Mouse (Mus musculus) kidney, adult 9 months (tissue): ENCODE measurements around the gene Klb.
A peak's percentile ranks its signal among the peaks of the same experiment; 100 is the strongest.

Source experiments
- DNase-seq: peaks from one replicate; pipeline ENCODE4 v3.0.0; 2022

The Klb gene

DNA sequence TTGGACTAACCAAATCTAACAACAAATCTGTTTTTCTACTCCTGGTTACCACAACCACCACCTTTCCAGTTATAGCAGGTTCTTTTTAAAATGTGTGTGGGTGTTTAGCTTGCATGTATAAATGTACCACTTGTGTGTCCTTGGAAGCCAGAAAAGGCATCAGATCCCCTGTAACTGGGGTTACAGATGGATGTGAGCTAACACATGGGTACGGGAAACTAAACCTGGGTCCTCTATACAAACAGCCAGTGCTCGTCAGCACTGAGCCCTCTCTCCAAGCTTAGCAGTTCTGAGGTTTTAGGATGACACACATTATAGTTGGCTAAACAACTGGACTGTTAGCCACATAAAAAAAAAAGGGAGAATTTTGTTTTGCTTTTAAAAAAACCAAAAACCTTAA, 37.6 kb downstream of the Klb start:
- DNase-seq, result no peak

DNA sequence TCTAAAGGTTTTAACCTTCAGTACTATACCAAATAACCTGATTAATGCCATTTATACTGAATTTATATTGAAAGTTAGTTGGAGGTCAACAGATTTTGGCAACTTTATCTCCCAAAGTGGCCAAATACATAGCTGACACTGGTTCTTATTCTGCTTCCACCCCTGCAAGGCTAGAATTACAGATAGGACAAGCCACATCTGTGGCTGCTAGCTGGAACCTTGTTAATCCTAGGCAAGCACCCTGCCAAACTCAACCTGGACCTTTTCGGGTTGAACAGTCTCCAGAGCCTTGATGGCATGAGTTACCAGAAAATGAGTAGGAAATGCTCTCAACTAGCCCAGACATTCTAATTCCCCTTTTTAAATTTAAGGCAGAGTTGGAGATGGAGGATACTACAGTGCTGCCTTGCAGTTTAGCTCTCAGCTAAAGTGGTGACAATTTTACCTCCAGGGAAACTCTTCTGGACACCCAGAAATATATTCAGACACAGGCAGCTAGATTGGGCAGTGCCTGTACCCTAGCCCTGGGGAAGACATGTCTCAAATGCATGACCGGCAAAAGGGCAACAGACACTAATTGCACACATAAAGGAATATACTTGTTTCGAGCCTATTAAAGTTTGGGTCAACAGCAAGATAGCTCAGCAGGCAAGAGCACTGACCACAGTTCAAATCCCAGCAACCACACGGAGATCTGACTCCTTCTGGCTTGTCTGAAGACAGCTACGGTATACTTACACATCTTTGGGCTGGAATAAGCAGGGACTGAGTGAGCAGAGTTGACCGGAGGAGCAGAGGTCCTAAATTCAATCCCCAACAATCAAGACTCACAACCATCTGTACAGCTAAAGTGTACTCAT, 39.1 kb downstream of the Klb start:
- no peak for DNase-seq

DNA sequence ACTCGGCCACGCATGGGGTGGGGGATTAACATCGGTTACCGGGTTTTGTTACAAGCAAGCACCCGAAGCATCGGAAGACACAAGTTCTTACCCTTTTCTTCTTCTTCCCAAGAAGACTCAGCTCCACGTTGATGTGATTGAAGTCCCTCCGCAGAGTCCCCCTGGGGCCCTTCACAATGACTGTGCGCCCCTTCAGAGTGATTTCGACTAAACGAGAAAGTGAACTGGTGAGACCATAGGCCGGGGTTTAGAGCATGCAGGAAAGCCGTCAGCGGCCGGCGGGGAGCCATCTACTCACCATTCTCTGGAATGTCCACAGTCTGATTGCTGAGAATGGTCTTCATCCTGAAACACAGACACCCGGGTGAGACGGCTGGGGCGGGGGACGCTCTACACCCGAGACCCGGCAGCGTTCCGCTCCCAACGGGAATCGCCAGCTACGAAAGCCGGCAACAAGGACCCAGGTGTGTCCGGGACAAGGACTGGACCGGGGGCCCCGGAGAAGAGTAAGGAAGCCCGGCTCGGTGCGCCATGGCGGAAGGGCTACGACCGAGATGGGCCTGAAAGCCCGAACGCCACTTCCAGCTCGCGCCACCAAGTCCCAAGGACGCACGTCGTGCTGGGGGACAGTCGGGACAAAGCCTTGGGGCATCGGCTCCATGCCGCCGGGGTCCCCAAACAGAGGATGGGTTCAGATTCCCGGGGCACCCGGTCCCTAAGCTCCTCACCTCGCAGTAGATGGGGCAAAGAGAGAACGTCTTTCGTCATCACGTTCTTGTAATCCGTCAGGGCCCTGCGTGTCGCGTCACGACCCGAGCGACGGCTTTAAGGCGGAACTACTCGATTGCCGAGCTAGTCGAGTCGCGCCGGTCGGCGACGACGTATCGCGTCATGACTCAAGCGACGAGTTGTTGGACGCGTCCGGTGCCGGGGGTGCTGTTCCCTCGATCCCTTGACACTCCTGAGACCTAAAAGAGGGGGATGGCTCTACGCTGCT, 42.8 kb downstream of the Klb start, which contains the start of the genes Rpl9 and Lias:
Gene Rpl9 (minus strand): TSS at position 797 of the 997 bp plus-strand sequence.
Gene Lias (plus strand): TSS at position 850 of the 997 bp plus-strand sequence.
- peak; percentile 98 for DNase-seq

DNA sequence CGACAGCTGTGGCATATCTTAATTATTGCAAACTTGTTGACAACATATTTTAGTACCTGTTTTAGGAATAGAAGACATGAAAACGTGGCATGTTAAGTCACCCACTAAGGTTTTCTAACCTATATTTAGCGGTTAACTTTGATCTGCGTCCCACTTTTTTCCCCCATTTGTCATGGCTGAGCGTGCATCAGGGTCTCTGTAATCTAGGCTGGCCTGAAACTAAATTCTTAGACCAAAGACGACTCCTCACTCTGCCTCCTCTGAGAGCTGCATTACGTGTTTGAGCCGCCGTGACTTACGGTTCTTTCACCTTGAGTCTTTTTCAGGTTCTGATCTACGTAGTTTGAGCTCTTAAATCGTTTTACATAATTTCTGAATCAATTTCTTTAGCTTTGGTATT, 43.6 kb downstream of the Klb start:
- no peak for DNase-seq

DNA sequence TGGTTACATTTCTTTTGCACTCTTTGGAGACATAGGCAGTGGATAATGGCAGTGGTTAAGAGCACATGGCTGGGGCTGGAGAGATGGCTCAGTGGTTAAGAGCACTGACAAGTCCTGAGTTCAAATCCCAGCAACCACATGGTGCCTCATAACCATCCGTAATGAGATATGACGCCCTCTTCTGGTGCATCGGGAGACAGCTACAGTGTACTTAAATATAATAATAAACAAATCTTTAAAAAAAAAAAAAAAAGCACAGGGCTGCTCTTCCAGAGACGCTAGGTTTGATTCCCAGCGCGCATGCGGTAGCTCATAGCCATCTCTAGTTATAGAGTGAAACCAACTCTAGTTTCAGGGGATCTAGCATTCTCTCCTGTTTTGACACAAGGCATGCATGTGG, 46.3 kb downstream of the Klb start:
- DNase-seq, result no peak

DNA sequence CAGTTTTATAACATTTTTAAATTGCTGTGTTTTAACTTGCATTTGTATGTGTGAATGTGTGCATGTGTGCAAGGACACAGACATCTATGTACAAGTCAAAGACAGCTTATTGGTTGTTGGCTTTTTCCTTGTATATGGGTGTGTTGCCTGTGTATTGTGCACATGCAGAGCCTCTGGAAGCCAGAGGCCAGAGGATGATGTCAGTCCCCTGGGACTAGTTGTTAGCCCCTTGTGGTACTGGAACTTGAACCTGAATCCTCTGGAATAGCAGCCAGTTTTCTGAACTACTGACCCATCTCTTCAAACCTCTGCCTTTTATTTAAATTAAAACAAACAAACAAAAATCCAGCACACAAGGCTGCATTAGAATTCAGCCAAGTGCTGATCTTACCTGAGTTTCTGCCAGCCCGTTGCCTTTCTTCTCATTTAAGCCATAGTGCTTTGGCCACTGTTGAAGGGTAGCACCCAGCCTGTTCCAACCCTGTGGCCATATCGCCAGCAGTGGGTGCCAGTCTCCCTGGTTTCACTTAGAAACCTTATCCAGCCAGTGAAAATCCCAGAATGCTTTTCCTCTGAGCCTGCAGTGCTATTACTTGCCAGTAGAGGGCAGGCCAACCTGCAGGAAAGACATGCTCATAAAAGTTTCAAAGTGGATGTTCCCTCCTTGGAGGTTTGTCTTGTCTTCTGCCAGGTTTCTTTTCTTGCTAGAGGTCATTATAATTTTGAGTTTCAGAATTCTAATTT, 53.3 kb downstream of the Klb start:
- peak; percentile 94 for DNase-seq

DNA sequence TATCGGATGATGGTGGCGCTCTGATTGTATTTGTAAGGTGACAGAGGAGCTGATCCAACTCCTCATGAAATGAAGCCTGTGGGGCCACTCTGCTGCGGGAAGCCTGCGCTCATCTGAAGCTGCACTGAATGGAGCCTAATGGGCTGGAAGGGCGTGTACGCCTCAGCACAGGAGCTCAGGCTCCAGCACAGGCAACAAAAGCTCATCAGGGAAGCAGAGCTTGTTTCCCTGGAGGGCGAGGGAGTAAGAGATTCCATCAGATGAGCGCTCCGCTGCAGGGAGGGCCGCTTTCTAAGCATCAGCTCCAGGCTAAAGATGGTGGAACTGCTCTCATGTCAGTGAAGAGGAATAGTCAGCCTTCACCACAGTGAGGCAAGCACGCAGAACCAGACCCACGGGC, 59.9 kb downstream of the Klb start:
- DNase-seq, result no peak

DNA sequence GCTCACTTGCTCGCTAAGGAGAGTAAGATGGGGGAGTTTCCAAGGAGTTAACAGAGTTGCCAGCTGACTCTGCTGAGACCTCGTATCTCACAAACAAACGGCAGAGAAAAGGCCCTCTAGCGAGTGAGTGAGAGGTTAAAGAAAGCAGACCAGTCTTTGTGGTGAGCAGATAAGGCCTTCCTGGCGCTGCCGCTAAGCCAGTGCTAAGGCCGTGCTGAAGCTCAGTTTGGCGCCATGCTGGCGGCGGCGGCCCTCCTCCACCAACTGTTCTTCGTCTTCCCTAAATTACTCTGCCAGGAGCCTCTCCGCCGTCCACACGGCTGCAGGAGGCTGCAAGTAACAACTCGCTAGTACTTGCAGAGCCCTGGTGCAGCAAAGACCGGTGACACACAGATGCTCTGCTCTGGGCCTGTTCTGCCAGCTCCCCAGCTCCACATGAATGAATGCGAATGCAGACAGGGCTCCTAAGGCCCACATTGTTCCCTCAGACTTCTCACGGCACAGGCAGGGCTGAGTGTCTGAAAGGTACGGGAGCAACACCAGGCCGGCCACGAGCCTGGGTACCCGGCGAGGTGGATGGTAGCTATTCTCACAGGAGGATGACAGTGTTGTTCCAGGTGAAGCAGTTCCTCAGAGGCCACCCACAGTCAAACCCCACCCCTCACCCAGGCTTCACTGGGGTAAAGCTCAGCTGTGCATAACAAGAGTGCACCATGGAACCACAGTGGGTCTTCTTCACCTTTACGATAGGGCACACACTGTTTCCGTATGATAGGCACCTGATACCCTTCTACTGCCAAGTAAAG, 67.7 kb downstream of the Klb start:
- no peak for DNase-seq

DNA sequence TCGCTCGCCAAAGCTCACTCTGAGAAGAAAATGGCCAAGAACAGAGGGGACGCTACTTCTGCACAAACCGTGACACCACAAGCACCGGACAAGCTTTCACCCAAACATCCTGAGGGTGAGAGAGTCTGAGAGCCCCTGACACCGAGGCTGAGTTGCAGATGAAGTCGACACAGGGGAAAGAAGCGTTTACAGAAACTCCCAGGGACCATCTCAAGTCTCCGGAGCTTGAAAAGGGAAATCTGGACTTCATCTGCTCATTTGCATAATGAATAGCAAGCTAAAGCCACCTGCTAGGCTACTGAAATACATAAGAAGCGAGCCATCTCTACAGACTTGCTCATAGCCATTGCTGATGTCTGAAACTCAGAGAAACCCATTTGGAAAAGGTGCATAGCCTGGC, 71.0 kb downstream of the Klb start:
- no peak for DNase-seq

DNA sequence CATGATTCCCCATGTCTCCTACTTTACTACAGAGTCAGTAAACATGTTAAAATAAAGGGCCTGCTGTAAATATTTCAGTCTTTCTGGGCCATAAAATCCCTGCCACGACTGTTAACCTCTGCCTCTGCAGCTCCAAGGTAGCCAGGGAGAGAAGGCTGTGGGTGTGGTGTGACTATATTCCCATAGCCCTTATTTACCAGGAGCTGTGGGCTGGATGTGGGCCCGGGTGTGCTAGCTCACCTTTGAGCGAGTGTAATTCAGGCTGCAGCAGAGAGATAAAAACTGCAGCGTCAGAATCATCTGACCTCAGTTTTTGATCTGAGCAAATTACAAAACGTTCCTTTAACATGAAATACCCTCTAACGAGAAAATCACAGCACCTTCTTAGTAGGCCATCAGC, 72.7 kb downstream of the Klb start:
- DNase-seq, result no peak

DNA sequence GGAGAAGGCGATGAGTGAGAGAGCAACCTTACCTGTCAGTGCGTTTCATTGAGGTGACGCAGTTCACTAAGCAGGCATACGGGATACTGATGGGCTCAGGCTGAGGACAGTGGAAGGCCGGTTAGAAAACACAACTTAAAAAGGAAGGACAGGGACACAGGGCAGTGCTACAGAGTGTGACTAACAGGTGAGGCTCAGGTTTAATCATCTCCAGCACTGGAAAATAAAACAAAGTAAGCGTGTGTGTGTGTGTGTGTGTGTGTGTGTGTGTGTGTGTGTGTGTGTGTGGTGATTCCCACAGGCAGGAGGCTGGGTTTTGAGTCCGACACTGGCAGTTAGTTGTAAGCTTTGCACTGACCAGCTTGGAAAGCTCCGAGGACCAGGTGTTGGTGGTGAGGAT, 74.7 kb downstream of the Klb start:
- peak; percentile 68 for DNase-seq

DNA sequence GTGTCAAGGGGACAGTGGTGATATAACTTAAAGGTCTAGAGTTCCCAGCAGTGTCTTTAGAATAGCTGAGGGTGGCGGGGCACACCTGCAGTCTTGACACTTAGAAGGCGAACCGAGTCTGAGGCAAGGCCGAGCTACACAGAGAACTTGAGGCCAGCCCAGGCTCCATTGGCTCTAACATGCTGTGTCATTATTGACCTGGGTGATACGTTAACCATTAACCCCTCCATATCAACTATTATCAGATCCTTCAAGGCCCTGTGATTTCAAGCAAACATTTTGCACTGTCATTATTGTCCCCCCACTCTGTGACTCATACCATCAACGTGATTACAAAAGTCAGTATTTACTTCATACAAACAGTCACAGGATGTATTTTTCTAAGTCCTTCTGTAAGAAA, 76.1 kb downstream of the Klb start:
- DNase-seq, result peak; percentile 81

DNA sequence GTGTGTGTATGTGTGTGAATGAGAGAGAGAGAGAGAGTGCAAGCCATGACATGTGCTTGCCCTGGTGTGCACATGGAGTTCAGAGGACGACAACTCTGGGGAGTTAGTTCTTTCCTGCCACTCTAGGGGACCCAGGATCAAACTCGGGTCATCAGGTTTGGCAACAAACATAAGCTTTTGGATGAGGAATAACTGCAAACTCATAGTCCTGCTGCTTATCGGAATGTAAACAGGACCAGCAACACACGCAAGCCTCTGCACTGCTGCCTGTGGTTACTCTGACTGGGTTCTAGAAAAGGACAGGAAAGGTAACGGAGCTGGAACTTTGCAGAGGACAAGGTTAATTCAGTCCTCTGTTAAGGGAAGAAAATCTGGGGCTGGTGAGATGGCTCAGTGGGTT, 77.1 kb downstream of the Klb start:
- no peak for DNase-seq

DNA sequence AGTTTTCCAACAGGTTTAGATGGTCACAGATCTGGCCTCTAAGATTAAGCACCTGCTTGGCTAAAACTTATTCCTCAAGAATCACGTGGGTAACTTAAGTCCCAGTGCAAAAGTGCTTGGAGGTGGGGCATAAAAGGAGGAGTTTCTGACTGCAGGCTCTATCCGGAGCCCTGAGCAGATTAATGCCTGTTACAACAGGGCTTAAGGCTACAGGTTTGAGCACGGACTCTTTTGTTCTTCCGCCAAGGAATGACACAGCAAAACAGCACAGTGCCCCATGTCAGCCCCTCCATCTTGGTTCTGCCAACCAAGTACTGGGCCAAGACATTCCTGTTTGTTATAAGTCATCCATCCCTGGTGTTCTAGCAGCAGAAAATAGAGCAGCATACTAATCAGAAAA, 80.2 kb downstream of the Klb start:
- DNase-seq, result peak; percentile 67

DNA sequence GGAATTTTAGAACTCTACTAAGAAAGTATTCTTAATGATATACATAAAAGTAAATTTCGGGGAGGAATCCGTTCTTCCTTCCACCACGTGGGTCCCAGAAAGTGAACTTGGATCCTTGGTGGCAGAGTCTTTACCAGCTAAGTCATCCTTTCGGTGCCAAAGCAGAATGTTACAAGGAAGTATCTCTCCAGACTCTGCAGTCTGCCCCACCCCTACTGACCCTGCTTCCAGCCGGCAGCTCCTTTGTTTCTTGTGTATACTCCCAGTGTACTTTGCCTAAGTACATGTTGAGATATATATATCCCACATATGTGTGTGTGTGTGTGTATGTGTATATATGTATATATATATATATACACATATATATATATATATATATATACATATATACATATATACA, 81.3 kb downstream of the Klb start:
- no peak for DNase-seq
